Mouse (Mus musculus) heart, postnatal 0 days (tissue): ENCODE data around the gene Tmsb10. TPM values are rescaled to one million over a fixed set of nuclear protein-coding genes. Genes with fewer than 3 reads are reported as not detected.

Experiments used
- ATAC-seq: fragments of 200-750 bp; cut with Nextera tagmentation; 2 replicates; pipeline ENCODE4 v1.8.0; 2017; ENCODE audit warnings: low read depth, moderate number of reproducible peaks, moderate library complexity; ENCODE audit not compliant: insufficient read depth
- DNase-seq: peaks from one replicate; pipeline ENCODE4 v3.0.0-alpha.2; 2016; ENCODE audit warnings: low spot score
- H3K27ac ChIP-seq: fragments of 300-500 bp; sonication (generic); 2 replicates; pipeline ENCODE4 v1.5.1; 2014; ENCODE audit warnings: low read depth, mild to moderate bottlenecking
- H3K27me3 ChIP-seq: fragments of 300-500 bp; sonication (generic); 2 replicates; pipeline ENCODE4 v1.6.1; 2014; ENCODE audit warnings: low read length, mixed read lengths; ENCODE audit not compliant: control insufficient read depth, insufficient read depth
- H3K36me3 ChIP-seq: fragments of 300-500 bp; sonication (generic); replicated peaks from 2 replicates; pipeline ENCODE4 v1.6.1; 2014; ENCODE audit warnings: low read length, mixed read lengths; ENCODE audit not compliant: control insufficient read depth, insufficient read depth
- H3K4me1 ChIP-seq: fragments of 300-500 bp; sonication (generic); 2 replicates; pipeline ENCODE4 v1.6.1; 2014; ENCODE audit warnings: antibody characterized with exemption; ENCODE audit not compliant: control insufficient read depth, insufficient read depth
- H3K4me2 ChIP-seq: fragments of 300-500 bp; sonication (generic); 2 replicates; pipeline ENCODE4 v1.6.1; 2014; ENCODE audit warnings: low read depth, mild to moderate bottlenecking, low read length, moderate library complexity
- H3K4me3 ChIP-seq: fragments of 300-500 bp; sonication (generic); 2 replicates; pipeline ENCODE4 v1.5.1; 2014; ENCODE audit warnings: low read depth, low read length
- H3K9ac ChIP-seq: fragments of 300-500 bp; sonication (generic); replicated peaks from 2 replicates; pipeline ENCODE4 v1.6.1; 2014; ENCODE audit warnings: low read depth, low read length, mixed read lengths
- H3K9me3 ChIP-seq: fragments of 300-500 bp; sonication (generic); replicated peaks from 2 replicates; pipeline ENCODE4 v1.6.1; 2016; ENCODE audit warnings: low read length; ENCODE audit not compliant: control insufficient read depth
- CTCF ChIP-seq: IDR thresholded peaks from 2 replicates; pipeline ENCODE4 v1.5.1; 2016; ENCODE audit warnings: antibody characterized with exemption, control low read depth, low read depth
- EP300 ChIP-seq: IDR thresholded peaks from 2 replicates; pipeline ENCODE4 v1.6.1; 2016; ENCODE audit warnings: antibody characterized with exemption, low read depth
- WGBS: fragments of 180-500 bp; shearing (Covaris S2); extraction: QIAGEN DNeasy Blood & Tissue Kit; methylation state at CpG from one replicate; pipeline ENCODE4 v1.1.7; 2014; 5-methylcytosine and 5-hydroxymethylcytosine counted together
- polyA plus RNA-seq: library from polyadenylated mRNA; unstranded; fragments of >200 nt; fragmentation: Nextera tagmentation; extraction: Ambion mirVana; gene quantifications from 2 replicates; pipeline ENCODE4 v1.2.1, GENCODE M21; 2015
- total RNA-seq: library from RNA; depleted of rRNA; stranded (reverse); fragments of >200 nt; gene quantifications from 2 replicates; pipeline ENCODE4 v1.2.3, GENCODE M21; 2014; ENCODE audit warnings: low replicate concordance

Gene Tmsb10
- total and polyA plus RNA-seq, 2 experiments from 2014 or later = 43.7 to 1,264 TPM

DNA sequence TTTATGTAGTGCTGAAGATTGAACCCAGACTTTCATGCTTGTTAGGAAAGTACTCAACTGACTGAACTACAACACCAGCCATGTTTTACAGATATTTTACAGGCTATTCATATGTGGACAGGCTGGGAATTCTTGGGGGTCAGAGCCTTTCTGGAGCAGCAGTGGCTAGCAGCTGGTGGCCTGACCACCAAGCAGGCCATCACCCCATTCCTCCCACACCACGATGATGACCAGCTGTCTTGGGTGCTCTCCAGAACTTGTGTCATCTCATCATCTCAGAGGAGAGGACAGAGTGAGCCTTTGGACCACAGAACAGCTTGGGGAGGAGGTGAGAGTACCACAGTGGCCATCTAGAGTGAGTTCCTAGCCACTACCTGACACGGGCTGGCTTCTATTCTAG, 18.3 kb upstream of the Tmsb10 start:
- 76% methylated on average over 2 of the region's 2 CpGs for WGBS
- TF ChIP-seq CTCF = no peak
- no peak for TF ChIP-seq EP300
- Histone ChIP-seq H3K9me3 (no peaks in the 10 kb centered on the region), H3K27ac (no peak overlapping the region), H3K9ac (no peak overlapping the region), H3K36me3 (no peaks in the 10 kb centered on the region), H3K27me3 (no peaks in the 10 kb centered on the region), H3K4me1 (no peaks in the 10 kb centered on the region), H3K4me3 (no peak overlapping the region), H3K4me2 (no peak overlapping the region)
- no peak for DNase-seq
- no peak for ATAC-seq

DNA sequence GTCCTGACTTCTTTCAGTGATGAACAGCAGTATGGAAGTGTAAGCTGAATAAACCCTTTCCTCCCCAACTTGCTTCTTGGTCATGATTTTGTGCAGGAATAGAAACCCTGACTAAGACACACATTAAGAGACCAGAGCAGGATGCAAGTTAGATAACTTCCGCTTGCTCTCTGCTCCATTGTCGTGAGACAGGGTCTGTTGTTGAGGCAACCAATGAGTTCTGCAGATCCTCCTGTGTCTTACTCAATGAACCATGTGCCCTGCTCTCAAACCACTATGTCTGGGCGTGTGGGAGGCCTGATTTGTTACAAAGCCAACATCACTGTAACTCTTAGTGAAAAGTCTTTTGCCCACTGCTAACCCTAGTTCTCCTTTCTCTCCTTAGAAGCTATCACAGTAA, 12.5 kb upstream of the Tmsb10 start:
- DNase-seq (no peak), ATAC-seq (no peak)
- no peaks in the 10 kb centered on the region for H3K4me1 ChIP-seq
- H3K9me3 ChIP-seq = no peaks in the 10 kb centered on the region
- H3K4me2 ChIP-seq = no peak overlapping the region
- H3K27ac ChIP-seq = no peak overlapping the region
- TF ChIP-seq CTCF (no peak), EP300 (no peak)
- H3K27me3 ChIP-seq = no peaks in the 10 kb centered on the region
- WGBS = 52% methylated on average over 3 of the region's 3 CpGs
- no peaks in the 10 kb centered on the region for H3K36me3 ChIP-seq
- H3K4me3 ChIP-seq = no peak overlapping the region
- H3K9ac ChIP-seq = no peak overlapping the region

DNA sequence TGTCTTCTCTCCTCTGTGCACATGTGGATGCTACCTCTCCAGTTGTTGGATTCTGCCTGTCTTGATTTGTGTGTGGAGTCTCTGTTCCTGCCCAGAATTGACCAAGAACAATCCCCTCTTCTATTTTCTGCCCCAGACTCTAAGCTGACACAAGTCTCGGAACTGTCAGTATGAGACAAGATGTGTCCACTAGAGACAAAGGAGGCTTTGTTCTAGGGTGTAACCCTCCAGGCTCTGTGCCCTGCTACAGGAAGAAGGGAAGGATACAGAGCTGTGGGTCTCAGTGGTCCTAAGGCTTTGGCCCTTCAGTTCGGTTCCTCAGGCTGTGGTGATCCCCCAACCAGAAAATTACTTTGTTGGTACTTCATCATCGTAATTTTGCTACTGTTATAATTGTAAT, 11.2 kb upstream of the Tmsb10 start:
- no peak for TF ChIP-seq CTCF
- TF ChIP-seq EP300 = no peak
- H3K36me3 ChIP-seq = no peaks in the 10 kb centered on the region
- no peak overlapping the region for H3K9ac ChIP-seq
- ATAC-seq = no peak
- no peak for DNase-seq
- H3K4me3 ChIP-seq = no peak overlapping the region
- H3K9me3 ChIP-seq = no peaks in the 10 kb centered on the region
- 71% methylated on average over 3 of the region's 3 CpGs for WGBS
- H3K4me2 ChIP-seq = no peak overlapping the region
- H3K4me1 ChIP-seq = no peaks in the 10 kb centered on the region
- no peak overlapping the region for H3K27ac ChIP-seq
- H3K27me3 ChIP-seq = no peaks in the 10 kb centered on the region

DNA sequence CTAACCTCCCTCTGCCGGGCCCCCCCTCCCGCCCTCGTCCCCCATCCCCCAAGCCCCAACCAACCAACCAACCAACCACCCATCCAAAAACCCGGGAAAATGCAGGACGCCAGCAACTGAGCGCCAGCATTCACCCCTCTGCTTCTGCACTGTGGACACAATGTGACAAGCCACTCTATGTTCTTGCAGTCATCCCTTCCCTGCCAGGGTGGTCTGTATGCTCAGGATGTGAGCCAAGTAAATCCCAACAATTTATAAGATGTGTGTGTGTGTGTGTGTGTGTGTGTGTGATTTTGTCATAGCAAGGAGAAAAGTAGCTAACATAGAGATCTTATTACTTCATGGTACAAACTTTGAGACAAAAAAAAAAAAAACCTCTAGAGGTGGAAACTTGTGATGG, 6.7 kb upstream of the Tmsb10 start:
- TF ChIP-seq CTCF (no peak), EP300 (no peak)
- no peak overlapping the region for H3K4me2 ChIP-seq
- no peaks in the 10 kb centered on the region for H3K4me1 ChIP-seq
- H3K9ac ChIP-seq = no peak overlapping the region
- no peak overlapping the region for H3K4me3 ChIP-seq
- DNase-seq (no peak), ATAC-seq (no peak)
- no peaks in the 10 kb centered on the region for H3K36me3 ChIP-seq
- H3K27me3 ChIP-seq = no peaks in the 10 kb centered on the region
- no peaks in the 10 kb centered on the region for H3K9me3 ChIP-seq
- H3K27ac ChIP-seq = no peak overlapping the region
- 75% methylated on average over 6 of the region's 6 CpGs for WGBS

DNA sequence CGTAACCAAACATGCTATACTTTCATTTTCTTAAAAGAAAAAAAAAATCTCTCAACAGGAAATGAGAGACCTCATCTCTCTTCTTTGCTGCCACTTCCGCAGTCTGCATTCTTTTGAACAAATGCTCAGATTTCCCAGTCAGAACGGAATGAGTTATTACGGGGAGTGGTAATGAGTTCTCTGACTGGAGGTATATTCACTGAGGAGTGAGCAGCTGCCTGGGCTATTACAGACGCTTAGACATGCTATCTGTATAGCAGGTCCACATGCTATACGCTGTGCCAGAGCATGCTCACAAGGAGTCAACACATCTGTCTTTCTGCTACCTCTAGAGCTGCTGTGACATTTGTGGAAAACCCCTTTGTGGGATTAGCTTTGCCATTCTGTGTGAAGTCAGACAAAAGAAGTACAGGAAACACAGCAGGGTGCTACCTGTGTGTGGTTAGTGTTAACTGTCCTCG, 3.8 kb upstream of the Tmsb10 start:
- no peak overlapping the region for H3K27ac ChIP-seq
- no peaks in the 10 kb centered on the region for H3K4me1 ChIP-seq
- H3K4me2 ChIP-seq = peak overlapping the region; percentile 18; the same call in 1 of the 2 replicates
- TF ChIP-seq CTCF (no peak), EP300 (no peak)
- no peak for DNase-seq
- no peak overlapping the region for H3K4me3 ChIP-seq
- ATAC-seq = no peak
- H3K27me3 ChIP-seq = no peaks in the 10 kb centered on the region
- no peaks in the 10 kb centered on the region for H3K36me3 ChIP-seq
- H3K9me3 ChIP-seq = no peaks in the 10 kb centered on the region
- no peak overlapping the region for H3K9ac ChIP-seq
- WGBS = 53% methylated on average over 7 of the region's 7 CpGs

DNA sequence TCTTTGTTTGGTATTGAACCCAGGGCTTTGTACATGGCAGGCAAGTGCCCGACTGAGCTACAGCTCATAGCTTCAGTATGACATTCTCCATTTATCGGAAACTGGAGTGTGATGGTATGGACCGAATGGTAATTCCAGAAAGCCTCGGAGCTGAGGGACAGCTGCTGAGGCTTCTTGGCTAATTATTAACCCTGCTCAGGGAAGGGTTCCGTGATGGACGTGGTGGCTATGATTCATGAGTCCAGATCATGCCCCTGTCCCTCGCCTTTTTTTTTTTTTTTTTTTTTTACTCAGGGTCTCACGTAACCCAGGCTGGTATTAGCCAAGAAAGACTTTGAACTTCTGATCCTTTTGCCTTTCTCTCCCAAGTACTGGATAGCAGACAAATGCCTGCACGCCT, 3.1 kb upstream of the Tmsb10 start:
- TF ChIP-seq EP300 = no peak
- H3K4me3 ChIP-seq = no peak overlapping the region
- H3K9me3 ChIP-seq = no peaks in the 10 kb centered on the region
- H3K36me3 ChIP-seq = no peaks in the 10 kb centered on the region
- H3K9ac ChIP-seq = no peak overlapping the region
- peak overlapping the region; percentile 18; the same call in 1 of the 2 replicates for H3K4me2 ChIP-seq
- no peaks in the 10 kb centered on the region for H3K27me3 ChIP-seq
- ATAC-seq = no peak
- DNase-seq = no peak
- no peaks in the 10 kb centered on the region for H3K4me1 ChIP-seq
- 88% methylated on average over 9 of the region's 9 CpGs for WGBS
- H3K27ac ChIP-seq = no peak overlapping the region
